Mouse (Mus musculus) left cerebral cortex, postnatal 4 days (tissue): Measurements from ENCODE around the gene Sh3bp4. TPM values are rescaled to one million over a fixed set of nuclear protein-coding genes. Genes with fewer than 3 reads are reported as not detected.

Experiments used
- DNase-seq: peaks from one replicate; pipeline ENCODE4 v3.0.0-alpha.2; 2022
- intact Hi-C: fragments of 180-260 bp; cut with DNase I; formaldehyde crosslinking; loops from one replicate; pipeline ENCODE4 v1.15.1; 2025
- total RNA-seq, 2 experiments: library from RNA; stranded (reverse); gene quantifications; 2 replicates each; pipeline ENCODE4 v1.2.3; 2021

The Sh3bp4 gene
- total RNA-seq, 2 experiments from 2014 or later: 25.4 to 26.1 TPM

DNA sequence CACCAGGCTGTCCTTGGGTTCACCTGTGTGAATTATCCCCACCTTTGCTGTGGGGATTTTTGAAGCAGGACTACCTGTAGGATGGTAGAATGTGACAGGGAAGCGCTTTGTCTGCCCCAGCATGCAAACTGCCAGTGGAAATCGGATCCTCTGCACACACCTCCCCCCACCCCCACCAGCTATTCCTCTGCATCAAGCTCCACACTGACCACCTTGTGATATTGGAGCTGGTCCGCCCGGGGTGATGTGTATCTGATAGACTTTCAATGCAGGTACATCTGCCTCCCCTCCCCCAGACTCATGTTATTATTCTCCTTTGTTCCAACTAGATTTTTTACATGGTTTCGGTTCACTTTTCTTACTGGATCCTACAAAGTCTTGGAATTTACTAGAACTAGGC is 21.8 kb downstream of the Sh3bp4 start:
- intact Hi-C loops: no loop called here
- no peak for DNase-seq

DNA sequence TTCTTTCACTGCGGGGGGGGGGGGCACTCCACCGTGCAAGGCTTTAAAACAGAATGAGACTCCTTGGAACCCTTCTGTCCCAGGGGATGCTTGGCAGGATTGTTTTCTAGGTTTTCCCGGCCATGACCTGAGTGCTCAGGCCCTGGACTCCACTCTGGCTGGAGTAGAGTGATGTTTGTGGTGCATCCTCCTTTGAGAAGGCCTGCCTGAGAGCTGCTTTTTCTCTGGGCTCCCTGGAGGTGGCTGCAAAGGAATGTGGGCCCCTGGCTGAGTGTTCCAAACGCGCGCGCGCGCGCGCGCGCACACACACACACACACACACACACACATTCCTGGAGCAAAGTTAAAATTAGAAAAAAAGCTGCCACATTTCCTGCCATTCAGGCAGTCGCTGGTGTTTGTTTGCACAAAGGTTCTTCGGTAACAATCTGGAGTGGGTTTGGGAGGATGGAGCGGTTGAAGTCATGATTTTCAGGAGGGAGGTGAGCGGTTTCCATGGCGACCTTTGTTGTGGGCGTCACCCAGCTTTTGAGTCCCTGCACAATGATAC is 22.3 kb downstream of the Sh3bp4 start:
- intact Hi-C loops: no loop called here
- DNase-seq: no peak

DNA sequence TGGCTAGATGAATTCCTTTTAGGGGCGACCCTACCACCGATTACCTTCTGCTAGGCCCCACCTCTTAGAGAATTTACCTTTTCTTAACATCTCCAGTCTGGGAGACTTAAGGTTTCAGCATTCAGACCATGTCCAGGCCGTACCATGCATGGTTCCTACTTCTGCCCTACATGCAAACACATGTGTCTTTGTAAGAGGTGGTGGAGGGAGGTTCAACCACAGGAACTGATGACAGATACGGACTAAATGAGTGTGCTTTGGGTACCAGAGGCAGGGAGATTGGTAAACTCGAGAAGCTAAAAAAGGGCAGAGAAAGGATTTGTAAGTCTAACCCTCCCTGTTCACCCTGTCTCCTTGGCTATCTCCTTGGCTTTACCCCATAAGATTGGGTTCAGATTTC is 23.5 kb downstream of the Sh3bp4 start:
- no peak for DNase-seq
- intact Hi-C loops: no loop called here

DNA sequence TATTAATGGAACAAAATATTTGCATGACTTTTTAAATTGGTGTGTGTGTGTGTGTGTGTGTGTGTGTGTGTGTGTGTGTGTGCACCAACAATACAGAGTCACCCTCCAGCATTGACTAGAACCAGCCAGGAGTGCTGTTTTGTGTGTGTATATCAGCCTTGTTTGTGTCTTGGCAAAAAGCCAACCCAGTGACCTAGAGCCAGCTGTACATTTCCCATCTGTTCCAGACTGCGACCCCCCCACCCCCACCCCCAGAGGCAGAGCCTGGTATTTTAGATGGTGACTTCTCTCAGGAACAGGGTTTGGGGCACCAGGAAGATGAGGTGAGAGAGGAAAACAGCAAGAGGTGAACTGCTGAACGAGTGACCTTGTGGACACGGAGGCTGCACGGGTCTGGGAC is 24.2 kb downstream of the Sh3bp4 start:
- DNase-seq: no peak
- intact Hi-C loops: no loop called here

DNA sequence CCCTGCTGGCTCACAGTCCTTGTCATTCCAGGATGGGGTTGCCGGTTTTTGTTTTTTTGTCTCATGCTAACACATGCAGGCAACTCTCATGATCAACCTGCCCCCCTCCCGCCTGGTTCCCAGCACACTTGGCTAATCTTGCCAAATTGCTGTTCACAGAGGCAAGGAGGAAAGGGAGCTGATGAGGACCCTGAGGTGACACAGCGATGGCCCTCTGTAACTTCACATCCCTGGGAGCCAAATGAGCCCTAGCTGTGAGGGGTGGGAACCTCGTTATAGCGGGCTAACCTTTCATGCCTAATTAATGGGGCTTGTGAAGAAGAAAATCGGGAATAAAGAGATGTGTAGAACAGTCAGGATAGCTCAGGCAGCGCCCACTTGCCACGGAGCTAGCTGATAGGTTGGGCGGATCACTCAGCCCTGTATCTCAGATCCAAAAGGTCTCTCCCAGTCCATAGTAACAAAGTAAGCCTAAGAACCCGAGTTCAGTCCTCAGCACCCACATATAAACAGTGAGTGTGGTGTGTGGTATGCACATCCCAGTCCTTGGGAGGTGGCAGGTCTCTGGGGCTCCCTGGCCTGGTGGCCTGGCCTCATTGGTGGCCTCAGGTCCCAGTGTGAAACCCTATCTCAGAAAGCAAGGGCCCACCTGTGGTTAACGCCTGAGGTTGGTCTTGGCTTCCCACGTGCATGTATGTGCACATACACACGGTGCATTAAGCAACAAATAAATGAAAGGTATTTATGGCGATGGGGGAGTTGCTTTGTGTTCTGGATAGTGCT is 25.6 kb downstream of the Sh3bp4 start:
- DNase-seq: no peak
- intact Hi-C loops: no loop called here

DNA sequence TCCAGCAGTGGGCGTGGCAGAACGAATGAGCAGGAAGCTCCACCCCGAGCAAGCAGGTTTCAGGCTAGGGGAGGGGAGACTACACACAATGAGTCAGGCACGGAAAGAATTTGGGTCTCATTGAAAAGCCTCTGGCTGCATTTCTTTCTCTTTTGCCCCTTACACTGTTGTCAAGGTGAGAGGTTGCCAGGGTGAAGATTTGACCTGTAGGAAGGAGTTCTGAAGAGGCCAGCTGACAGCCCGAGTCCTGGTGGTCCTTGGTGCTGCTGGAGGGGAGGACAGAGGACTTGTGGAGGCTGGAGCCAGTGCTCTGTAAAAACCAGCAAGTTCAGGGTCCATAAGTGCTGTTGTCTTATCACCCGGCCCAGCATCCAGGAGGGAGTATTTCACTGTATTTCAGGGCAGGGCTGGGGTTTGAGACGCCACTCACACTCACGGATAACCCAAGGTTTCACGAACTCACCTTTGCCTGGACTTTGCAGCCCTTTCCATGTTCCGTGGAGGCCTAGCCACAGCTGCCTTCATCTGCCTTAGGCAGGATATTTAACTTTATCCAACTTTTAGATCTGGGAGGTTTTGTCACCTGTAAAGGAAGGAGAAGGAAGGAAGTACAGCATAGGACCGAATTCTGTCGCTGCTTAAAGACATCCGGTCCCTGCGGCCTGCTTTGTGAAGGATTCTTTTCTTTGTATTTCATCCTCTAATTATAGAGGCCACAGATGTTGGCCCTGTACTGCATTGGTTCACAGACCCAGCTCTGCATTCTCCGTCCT is 32.2 kb downstream of the Sh3bp4 start:
- no peak for DNase-seq
- intact Hi-C loops: no loop called here

DNA sequence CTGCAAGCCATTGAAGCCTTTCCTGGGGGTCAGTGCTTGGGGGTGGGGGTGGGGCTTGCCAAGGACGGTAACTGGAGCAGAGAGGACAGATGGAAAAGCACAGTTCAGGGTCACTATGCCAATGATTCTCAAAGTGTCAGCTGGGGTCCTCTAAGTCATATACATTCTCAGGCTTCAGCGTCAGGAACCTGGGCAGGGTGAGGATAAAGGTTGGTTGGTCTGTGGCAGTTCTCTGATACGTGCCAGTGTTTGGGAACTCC is 32.7 kb downstream of the Sh3bp4 start:
- no peak for DNase-seq

DNA sequence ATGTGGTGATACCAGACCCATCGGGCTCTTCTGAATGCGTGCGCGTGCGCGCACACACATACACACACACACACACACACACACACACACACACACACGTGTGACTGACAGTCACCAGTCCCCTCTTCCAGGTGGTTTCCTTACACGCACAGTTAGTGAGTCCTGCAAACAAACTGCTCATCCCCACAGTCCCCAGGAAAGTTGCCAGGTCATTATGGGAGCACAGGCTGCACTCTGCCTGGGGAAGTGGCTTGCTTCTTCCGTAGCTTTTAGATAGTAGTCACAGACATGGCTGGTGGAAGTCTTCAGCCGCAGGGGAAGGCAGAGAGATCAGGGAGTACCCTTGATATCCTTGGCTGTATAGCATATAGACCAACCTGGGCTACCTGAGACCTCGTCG is 33.3 kb downstream of the Sh3bp4 start:
- no peak for DNase-seq
- intact Hi-C loops: no loop called here

More for the DNA sequence above, 32.7 kb downstream of the Sh3bp4 start:
- intact Hi-C loops: no loop called here

DNA sequence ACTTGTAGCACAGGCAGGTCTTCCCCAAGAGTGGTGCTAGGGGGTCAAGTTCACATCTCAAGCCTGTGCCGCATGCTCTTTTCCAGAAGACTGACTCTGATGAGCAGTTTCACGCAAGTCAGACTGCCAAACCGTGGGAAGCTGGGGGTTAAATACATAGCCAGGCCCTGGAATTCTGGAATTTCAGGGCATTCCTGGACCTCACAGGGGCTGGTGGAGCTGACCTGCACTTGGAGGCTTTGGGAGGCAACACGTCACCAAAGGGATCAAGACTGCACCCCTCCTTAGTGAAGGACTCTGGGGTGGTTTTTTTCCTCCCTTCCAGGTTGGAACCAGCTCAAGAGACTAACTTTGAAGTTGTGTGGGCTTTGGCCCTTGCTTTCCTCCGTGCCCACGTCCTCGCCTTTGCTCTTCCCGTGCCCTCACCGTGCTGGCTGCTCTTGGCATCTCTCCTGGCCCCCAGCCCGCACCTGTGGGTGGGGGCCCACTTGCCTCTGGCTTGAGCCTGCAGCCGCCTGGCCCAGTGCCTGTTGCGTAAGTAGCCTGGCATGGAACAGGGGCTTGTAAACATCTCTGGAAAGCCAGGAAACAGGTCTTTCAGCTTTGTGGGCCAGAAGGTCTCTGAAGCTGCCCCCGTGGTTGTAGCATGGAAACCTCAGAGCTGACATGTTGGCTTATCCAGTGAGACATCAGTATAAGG is 34.0 kb downstream of the Sh3bp4 start:
- peak; percentile 42 for DNase-seq
- intact Hi-C loops: no loop called here

DNA sequence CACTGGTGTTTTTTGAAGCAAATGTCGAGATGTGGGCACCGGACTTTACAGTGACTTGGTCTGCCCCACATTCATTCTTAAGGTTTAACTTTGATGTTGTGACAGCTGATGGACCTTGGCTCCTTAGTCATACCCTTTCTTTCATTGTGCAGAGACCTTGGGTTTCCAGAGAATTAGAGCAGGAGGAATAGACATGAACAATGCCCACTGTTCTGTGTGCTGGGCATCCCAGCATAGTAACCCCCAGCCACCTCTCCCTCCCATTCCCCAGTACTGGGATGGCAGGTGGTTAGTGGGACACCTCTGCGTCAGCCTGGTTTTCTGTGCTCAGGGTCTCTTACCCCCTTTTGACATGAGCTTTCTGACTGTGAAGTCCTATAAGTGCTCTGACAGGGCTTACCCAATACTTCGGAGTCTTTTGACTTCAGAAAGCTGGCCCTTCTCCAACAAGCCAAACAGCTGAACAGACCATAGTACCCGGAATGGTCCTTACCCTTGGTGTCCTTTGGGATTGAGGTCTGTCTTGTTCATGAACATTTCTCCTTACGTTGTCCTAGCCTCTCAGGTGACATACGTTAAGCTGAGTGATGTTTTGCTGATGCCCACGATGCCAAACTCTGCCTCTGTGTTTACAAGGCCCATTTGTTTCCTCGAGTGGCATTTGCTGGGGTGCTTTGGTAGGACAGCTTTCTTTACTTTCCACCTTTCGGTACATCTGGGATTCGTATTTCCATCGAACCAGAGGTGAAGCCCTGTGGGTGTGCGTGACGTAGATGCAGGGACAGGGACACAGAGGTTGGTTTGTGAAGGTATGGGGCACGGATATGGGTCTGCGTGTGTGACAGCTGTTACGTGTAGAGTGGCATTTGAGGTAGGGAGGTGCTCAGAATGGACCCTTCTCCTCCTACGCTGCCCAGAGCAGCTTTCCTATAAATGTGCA is 35.9 kb downstream of the Sh3bp4 start:
- DNase-seq: no peak
- intact Hi-C loops: no loop called here

DNA sequence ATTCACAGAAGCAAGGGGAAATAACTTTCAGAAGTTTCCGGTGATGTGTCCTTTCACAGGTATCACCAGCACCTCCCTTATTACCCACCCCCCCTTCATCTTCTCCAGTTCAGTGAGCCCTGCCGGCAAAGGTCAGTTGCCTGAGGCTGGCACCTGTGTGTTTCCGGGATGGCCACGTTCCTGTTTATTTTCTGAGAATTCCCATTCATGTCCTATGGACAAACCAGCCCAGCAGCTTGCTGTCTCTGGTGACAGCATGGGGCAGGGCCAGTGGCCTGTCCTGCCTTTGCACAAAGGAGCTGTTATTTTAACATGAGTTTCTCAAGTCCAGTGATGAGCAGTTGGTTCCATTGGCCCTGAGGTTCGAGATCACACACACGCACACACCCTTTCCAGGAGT is 37.3 kb downstream of the Sh3bp4 start:
- intact Hi-C loops: no loop called here
- DNase-seq: no peak

DNA sequence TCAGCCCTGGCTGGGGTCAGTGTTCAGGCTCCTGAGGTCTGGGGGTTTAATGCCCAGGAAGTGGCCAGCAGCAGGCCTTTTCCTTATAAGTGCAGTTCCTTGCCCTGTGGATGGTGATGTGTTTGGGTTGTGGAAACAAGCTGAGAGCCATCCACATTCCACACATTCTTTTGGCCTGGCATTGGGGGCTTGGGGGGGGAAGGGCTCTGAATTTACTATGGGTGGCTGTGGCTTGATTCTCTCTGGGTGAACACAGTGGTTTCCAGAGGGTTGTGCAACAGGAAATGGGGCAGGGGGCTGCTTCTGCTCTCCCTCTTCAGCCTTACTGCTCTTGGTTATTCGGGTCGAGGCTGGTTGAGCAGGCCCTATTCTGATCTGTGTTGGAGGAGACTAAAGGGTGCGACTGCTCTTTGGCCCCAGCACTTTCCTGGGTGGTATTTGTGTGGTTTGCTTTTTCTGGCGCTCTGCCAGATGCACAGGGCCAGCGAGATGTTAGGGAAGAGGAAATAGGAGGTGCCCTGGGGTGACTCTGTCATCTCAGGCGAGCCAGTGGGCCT is 38.2 kb downstream of the Sh3bp4 start:
- intact Hi-C loops: no loop called here
- no peak for DNase-seq

DNA sequence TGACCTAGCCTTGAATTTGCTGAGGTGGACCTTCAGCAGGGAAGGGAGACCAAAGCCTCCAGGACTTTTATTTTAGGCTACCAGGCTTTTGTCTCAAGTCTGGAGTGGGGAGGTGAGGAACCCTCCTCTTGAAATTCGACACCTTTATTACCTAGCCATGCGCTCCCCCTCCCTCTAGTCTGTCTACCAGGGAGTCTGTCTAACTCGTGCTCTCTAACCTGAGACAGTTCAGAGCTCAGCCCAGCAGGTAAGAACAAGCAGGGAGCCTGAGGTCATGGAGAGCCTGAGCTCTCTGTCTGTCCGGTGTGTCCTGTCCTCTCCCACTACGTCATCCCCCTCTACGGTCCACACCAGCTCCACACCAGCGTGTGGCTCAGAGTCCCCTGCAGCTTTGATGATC is 39.6 kb downstream of the Sh3bp4 start:
- intact Hi-C loops: no loop called here
- DNase-seq: no peak

DNA sequence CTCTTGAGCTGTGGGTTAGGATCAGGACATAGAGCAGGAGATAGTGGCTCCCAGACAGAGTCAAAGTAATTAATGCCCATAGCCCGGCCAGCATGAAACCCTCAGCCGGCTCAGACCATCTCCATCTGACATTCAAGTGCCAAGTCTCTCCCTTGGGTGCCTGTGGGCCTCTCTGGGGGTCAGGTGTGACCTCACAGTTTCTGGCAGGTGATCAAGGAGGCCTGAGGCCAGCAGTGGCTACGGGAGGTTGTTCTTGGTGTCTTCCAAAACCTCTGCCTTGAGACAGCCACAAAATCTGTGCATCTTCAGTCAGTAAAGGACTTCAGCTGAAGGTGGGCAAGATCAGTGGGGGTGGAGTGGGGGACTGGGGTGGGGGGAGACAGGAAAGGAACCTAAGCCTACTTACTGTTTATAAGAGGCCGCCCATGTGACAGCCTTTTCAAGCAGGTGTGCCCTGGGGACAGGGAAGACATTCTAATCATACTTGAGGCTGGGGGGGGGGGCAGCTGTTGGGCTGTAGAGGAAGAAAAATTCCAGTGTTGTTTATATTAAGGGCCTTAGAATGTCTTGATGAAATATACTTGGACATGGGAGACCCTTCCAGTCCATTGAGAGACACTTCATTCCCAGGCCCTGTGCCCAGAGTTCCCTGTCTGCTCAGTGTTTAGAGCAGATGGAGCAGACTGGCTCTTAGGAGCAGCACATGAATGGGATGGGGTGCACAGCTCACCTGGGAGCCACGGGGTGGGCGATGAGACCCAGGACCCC is 40.7 kb downstream of the Sh3bp4 start:
- no peak for DNase-seq
- intact Hi-C loops: no loop called here

DNA sequence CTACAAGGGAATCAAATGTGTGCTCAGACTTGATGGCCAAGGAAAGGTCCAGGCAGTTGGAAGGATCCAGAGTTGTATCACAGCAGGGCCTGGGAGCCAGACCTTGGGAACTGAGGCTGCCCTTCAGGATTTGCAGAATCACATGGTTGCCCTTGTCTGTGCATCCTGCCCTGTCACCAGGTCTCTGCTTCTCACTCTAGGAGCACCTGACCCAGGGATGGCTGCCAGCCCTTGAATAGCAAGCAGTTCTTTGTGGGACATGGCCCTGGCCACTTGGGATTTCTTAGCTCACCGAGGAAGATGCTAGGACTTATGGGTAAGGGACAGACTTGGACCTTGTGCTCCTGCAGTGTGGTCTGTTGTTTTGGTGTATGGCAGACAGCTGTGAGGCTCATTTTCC is 42.3 kb downstream of the Sh3bp4 start:
- no peak for DNase-seq
- intact Hi-C loops: no loop called here

DNA sequence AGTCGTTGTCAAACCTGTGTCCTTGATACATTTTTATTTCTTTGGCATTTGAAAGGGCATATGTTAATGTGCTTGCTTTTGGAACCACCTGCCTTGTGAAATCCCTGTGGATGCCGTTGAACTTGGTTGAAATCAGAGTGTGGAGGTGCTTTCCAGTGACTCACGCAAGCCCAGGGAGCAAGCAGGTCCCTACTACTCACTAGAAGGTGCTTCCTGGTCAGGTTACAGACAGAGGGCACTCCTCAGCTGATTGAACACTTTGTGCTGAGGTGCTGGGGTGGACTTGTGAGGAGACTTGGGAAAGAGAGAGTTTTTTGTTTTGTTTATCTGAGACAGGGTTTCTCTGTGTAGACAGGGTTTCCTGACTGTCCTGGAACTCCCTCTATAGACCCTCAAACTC is 43.5 kb downstream of the Sh3bp4 start:
- intact Hi-C loops: no loop called here

DNA sequence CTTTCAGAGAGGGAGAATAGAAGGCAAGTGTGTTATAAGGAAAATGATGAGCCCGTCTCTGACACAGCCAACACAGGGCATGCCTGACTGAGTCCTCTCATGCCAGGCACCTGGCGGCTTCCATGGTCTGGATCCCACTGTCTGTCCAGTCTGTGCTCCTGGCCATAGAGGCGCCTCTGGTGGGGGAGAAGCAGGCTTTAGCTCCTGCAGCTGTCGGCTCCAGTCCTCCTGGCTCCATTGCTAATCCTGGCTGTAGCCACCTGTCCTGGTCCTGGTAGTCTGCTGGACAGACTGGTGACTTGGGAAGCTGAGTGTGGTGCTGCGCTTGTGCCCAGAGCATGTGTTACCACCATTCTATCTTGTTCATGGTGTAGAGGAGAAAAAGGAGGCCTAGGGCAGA is 46.8 kb downstream of the Sh3bp4 start:
- DNase-seq: peak; percentile 51
- intact Hi-C loops: no loop called here

More for the DNA sequence above, 43.5 kb downstream of the Sh3bp4 start:
- no peak for DNase-seq

DNA sequence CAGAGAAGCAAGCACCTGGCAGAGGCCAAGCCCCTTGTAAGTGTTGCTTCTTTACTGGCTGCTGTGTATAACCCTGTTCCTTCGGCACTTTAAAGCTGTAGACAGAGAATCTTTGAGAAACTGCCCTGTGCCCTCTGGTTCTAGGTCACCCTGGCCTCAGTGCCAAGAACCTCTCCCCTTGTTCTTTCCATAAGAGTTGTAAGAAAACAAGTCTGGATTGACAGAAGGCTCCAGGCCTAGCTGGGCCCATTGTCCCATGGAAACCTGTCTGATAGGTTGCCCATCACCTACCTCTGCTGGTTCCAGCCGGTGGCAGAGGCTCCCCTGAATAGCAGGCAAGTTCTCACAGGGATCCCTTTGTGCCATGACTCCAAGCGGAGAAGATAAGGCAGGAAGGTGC is 47.9 kb downstream of the Sh3bp4 start:
- DNase-seq: no peak
- intact Hi-C loops: no loop called here

DNA sequence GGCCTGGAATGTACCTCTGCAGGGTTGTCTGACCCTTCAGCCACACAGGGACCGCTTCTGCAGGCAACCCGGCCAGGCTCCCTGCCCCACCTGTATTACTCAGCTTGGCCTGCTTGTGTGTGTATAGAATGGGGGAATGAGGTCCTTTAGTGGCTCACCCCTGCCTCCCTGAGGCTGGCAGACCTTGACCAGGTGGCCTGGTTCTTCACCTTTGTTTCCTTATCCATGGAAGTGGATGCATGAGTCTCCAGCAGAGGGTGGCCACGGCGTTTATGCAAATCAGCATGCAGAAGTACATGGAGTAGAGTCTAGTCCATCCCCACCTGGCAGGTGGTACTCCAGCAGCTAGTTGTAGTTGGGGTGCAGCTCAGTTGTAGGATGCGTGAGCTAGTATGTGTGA is 48.6 kb downstream of the Sh3bp4 start:
- no peak for DNase-seq
- intact Hi-C loops: no loop called here

DNA sequence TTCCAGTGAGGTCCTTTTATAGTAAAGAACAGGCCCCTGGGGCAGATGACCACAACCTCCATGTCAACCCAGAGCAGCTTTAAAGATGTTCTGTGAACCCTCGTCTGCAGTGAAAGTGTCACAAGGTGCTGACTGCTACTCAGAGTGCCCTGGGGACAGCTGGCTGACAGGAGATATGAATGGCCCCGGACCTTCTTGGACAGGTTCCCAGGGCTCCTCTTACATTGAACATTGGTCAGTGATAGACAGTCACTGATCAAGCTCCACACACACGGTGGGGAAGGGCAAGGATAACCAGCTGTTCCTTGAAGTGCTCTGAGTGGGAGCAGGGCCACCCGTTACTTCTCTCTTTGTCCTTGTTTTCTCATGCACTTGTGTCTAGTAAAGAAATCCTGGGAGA is 50.1 kb downstream of the Sh3bp4 start:
- intact Hi-C loops: no loop called here
- no peak for DNase-seq
